Mouse (Mus musculus) fibroblast of lung, adult 2 months (primary cell): Measurements from ENCODE around the gene Mettl14.

Source experiments
- DNase-seq: peaks from one replicate; pipeline ENCODE4 v3.0.0-alpha.2; 2011; ENCODE audit warnings: low read depth

Gene Mettl14

GRCm38 (mm10) chr3:123356377-123356991 lies 29.4 kb downstream of the Mettl14 start:
- no peak for DNase-seq

DNA sequence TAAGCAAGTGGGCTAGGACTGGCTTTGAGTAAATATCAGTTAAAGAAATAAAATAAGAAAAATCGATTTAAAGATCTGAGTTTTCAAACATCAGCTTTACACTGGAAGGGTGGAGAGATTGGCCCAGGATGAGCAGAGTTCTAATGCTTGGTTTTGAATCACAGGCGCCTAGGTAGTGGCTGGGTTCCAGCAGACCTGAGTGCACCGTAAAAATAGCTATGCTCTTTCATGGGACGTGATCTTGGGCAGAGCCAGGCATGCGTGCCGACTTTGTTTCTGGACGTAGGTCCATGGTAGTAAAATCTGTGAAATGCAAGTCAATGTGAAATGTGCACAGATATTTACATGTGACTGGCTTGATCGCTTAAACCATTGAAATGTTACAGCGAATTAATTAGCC lies 31.5 kb downstream of the Mettl14 start:
- DNase-seq = no peak

- DNase-seq = no peak
Measured at GRCm38 (mm10) chr3:123353661-123354060, 32.2 kb downstream of the Mettl14 start.

GRCm38 (mm10) chr3:123353183-123353582 lies 32.7 kb downstream of the Mettl14 start:
- peak; percentile 42 for DNase-seq

- no peak for DNase-seq
Measured at GRCm38 (mm10) chr3:123351519-123351918, 34.4 kb downstream of the Mettl14 start.

DNA sequence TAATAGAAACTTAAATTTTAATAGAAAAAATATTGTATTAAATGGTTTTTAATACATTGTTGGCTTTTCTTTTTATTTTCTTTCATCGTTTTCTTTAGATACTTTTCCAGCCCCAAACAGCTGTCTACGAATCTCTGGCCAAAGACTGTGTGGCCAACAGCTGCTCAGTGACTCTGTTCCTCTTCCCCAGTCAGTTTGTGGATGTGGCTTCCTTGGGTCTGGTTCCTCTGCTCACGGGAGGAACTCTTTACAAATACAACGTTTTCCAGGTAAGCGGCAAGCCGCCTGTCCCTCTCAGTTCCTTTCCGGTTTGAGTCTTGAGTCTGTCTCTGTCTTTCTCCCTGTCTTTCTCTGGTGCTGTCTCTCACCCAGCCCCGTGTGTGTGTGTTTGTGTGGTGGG lies 35.3 kb downstream of the Mettl14 start:
- no peak for DNase-seq

GRCm38 (mm10) chr3:123348080-123348802 lies 37.7 kb downstream of the Mettl14 start:
- no peak for DNase-seq

- DNase-seq = no peak
Measured at GRCm38 (mm10) chr3:123343690-123344089, 42.2 kb downstream of the Mettl14 start.

GRCm38 (mm10) chr3:123341049-123341448 lies 44.9 kb downstream of the Mettl14 start:
- no peak for DNase-seq

DNA sequence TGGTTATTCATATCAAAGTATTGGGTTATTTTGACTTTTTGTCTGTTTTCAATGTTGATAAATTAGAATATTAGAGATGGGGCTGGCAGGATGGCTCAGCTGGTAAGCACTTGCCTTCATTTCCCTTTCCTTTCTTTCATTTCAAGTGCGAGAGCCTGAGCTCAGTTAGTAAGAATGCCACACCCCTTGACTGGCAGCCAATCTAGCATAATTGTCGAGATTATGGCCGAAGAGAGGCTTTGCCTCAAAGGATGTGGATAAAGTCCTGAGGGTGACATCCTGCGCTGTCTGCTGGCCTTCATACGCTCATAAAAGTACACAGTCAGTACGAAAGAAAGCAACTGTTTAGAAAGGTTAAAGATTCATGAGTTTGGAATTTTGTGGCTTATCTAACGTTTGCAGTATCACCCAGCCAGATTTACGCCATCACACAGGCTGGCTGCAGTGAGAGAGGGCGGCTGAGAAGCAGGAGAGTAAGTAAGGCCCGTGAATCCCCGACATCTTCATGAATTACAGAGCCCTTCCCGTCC lies 47.2 kb downstream of the Mettl14 start:
- peak; percentile 27 for DNase-seq

DNA sequence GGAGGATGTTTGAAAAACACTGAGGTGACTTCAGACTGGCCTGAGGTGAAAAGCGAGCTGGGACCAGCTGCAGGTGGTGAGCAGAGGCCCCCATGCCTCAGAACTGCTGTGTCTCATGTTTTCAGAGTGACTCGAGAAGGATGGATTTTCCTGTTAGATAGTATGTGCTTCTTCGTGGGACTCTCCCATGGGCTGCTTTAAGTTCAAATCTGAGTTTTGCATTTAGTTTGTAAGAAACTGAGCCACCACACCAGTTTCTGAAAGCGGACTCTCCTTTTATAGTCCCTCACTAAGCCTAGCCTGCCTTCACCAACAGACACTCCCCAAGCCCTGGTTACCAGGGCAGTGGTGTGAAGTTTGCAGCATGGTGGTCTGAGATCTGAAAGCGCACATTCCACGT lies 48.1 kb downstream of the Mettl14 start:
- DNase-seq = no peak

DNA sequence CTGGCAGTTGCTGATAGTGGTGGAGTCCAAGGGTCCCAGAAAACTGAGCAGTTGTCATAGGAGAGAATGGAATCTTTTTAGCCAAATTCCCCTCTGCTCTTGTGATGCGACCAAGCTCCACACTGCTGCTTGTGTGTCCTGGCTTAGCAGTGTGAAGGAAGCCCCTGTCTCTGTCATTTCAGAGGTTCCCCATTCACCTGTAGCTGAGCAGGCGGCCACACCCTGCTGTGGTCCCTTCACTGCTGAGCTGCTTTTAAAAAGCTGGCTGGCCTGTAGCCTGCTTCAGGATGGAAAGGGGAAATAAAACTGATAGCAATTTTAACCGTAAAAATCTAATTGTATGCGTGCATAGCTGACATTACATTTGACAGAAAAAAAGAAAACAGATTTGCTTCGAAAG lies 49.0 kb downstream of the Mettl14 start:
- no peak for DNase-seq

GRCm38 (mm10) chr3:123336455-123336854 lies 49.5 kb downstream of the Mettl14 start:
- no peak for DNase-seq

DNA sequence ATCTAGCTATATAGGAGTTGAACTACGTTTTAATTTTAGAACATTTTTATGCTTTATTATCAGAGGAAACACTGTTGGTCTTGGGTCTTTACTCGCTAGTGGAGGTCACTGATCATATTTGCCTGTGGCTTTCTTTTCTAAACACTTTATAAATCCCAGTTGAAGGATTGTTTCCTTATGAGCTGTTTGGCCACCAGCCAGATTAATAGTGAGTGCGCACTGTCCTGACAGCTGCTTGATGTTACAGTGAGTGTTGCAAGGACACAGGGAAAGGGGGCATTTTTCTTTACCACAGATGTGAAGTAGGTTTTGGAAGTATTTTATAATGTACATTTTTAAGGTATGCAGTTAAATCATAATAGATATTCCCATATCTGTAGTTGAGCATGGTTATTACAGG lies 50.4 kb downstream of the Mettl14 start:
- DNase-seq = peak; percentile 21

- DNase-seq = peak; percentile 64
Measured at GRCm38 (mm10) chr3:123334947-123335346, 51.0 kb downstream of the Mettl14 start.

GRCm38 (mm10) chr3:123333055-123333424 lies 52.9 kb downstream of the Mettl14 start:
- peak; percentile 29 for DNase-seq

DNA sequence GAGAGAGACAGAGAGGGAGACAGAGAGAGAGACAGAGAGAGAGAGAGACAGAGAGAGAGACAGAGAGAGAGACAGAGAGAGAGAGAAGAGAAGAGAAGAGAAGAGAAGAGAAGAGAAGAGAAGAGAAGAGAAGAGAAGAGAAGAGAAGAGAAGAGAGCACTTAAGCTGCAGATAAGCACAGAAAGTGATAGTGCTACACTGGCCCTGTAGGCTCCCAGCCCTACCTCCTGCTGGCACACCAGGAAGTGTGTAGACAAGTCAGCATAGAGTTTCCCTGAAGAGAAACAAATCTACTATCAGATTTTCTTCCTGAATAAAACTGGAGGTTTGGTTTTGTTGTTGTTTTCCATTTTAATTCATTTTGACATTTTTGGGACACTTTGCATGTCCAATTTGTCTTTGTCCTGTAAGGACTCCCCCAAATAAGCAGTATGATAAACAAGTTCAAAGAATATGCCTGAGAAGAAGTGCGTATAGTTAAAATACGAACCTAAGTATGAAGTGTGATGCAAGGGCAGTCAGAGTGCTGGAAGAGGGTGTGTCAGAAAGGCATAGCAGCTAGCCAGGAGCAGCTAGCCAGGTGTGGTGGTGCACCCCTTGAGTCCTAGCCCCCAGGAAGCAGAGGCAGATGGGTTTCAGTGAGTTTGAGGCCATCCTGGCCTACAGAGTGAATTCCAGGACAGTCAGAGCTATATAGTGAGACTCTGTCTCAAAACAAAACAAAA lies 53.4 kb downstream of the Mettl14 start:
- no peak for DNase-seq

- no peak for DNase-seq
Measured at GRCm38 (mm10) chr3:123330221-123330620, 55.7 kb downstream of the Mettl14 start.

DNA sequence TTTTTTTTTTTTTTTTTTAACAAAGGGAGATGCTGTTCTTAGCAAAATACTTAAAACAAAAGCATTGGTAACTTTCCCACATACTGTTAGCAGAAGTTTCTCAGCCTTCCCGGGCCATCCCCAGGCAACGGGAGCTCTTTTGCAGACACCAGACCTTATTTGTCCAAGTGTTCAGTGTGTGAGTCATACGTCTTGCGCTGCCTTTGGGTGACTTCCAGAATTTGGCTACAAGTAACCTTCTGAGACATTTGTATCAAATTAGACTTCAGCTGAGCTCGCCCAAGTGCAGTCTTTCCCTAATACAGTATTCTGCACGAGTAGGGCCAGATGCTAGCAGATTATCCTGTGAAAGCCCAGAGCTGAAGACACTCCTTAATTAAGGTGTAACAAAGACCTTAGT lies 56.7 kb downstream of the Mettl14 start:
- peak; percentile 95 for DNase-seq

- DNase-seq = no peak
Measured at GRCm38 (mm10) chr3:123324326-123324725, 61.6 kb downstream of the Mettl14 start.

DNA sequence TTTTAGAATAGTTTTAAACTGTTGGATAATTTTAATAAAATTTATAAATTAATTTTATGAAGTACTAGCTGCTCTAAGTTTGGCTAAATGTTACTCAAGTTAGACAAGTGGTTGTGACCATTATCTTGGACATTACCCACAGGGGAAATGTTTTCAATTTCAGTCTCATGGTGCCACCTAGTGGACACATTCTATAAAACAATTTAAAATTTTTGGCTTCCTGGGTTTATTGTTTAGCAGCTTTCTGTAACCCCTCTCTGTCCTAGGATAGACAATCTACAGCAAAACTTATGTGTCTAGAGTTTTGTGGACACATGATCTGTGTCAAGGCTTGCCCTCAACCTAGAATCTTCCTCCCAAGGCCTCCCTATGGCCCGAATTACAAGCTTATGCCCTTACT lies 63.8 kb downstream of the Mettl14 start:
- DNase-seq = no peak

- peak; percentile 85 for DNase-seq
Measured at GRCm38 (mm10) chr3:123321612-123322011, 64.3 kb downstream of the Mettl14 start.

DNA sequence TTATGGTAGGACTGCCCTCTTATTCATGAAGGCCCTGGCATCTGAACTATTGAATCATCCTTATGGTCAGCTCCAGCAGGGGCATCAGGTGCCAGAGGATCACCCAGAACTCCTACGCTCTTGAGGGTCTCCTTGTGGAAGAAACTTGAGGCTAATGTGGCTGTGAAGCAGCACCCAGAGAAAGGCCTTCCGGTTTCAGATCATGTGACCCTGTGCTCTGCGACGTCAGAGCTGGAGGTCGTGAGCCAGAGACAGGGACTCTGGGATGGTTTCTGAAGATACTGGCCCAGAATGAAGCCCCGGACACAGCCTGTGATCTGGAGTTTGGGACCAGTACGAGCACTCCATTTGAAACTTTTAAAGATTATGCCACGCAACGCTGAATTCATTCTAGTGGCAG lies 65.6 kb downstream of the Mettl14 start:
- no peak for DNase-seq
